Mouse (Mus musculus) cortical plate, adult 2 months (tissue): Measurements from ENCODE around the gene N4bp2.

Source experiments
- CTCF ChIP-seq: fragments of 200-500 bp; IDR thresholded peaks from 2 replicates; pipeline ENCODE4 v1.5.1; 2011; ENCODE audit warnings: mild to moderate bottlenecking, control low read depth, low read length; ENCODE audit not compliant: insufficient read depth; ENCODE audit errors: extremely low read depth
- POLR2A ChIP-seq: fragments of 200-500 bp; IDR thresholded peaks from 2 replicates; pipeline ENCODE4 v1.6.1; 2011; ENCODE audit warnings: mild to moderate bottlenecking, low read length, control low read depth; ENCODE audit not compliant: insufficient read depth; ENCODE audit errors: extremely low read depth

DNA sequence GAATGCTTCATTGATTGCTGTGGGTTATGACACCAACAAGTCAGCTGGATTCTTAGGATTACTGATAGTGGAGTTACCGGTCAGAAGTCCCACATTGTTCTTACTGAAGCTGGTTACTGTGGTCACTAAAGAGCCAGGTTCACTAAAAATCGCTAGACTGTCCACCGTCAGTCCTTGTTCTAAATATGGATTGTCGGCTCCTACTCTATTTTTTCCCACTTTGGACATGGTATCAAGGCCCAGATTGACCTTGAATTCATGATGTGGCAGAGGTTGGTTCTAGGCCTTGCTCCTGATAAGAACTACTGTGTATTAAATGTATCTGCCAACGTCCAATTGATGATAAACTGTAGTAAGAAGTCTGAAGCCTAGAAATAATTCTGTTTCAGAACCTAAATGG is 4.7 kb downstream of the N4bp2 start:
- TF ChIP-seq CTCF (no peak), POLR2A (no peak)
